ENCODE assay signal across 9 mouse cellular contexts in genomic region chr19:16598653-16599297, GRCm38 (mm10).
DNase-seq lines count a peak whose midpoint lies in the region; ATAC-seq and TF ChIP-seq lines count a peak whose summit lies in the region.
"Had no signal": no experiment of that assay in that cellular context is flagged by ENCODE, and none has a peak within 500 bp of the region (broad histone marks: within the 10 kb centered on the region; RNA-seq: fewer than 3 reads in every experiment).

No protein-coding gene starts in this region.

- H3K4me1 ChIP-seq in kidney, embryonic 14.5 days (ENCODE audit: control insufficient read depth, insufficient read depth, low read length), result peaks cover 7% of the 10 kb centered on the region; the same call in 1 of the 2 replicates
- H3K4me1 ChIP-seq in forebrain, embryonic 12.5 days, result peaks cover 7% of the 10 kb centered on the region
- peaks cover 13% of the 10 kb centered on the region for H3K4me1 ChIP-seq in intestine, embryonic 14.5 days (replicated peaks; ENCODE audit: control insufficient read depth, insufficient read depth, low read length)
- no peaks in the 10 kb centered on the region for H3K4me1 ChIP-seq in midbrain, postnatal 0 days (ENCODE audit: insufficient read depth, low read length)
- H3K4me1 ChIP-seq: liver, embryonic 15.5 days had no signal

- peak; percentile 90 for ATAC-seq in kidney, embryonic 14.5 days (ENCODE audit: low FRiP score, low TSS enrichment)
- peak; percentile 73 for ATAC-seq in forebrain, embryonic 12.5 days (ENCODE audit: low FRiP score)
- peak; percentile 76 for ATAC-seq in intestine, embryonic 14.5 days (replicated peaks; ENCODE audit: low FRiP score, low TSS enrichment, low read depth)
- peak; percentile 35 for ATAC-seq in midbrain, postnatal 0 days (ENCODE audit: low FRiP score)

- H3K4me2 ChIP-seq in kidney, embryonic 14.5 days (replicated peaks; ENCODE audit: low read depth, low read length), result peak overlapping the region; percentile 19; the same call in 1 of the 2 replicates
- H3K4me2 ChIP-seq in forebrain, embryonic 12.5 days, result no peak overlapping the region
- peak overlapping the region; percentile 5; the same call in 1 of the 2 replicates for H3K4me2 ChIP-seq in intestine, embryonic 14.5 days (ENCODE audit: low read length)
- H3K4me2 ChIP-seq in midbrain, postnatal 0 days (ENCODE audit: low read depth, low read length, poor library complexity, severe bottlenecking), result 0 out of 2 replicates have a peak overlapping the region, but pooled peaks have one; percentile 9
- H3K4me2 ChIP-seq: liver, embryonic 15.5 days had no signal

- no peak for DNase-seq in kidney, adult 9 months
- no peak for DNase-seq in intestine, embryonic 14.5 days (ENCODE audit: low spot score)
- DNase-seq in midbrain, postnatal 0 days (ENCODE audit: low spot score), result peak; percentile 24
- no peak for DNase-seq in cerebellum, postnatal 36 days
- DNase-seq in layer of hippocampus, postnatal 25 days (ENCODE audit: extremely low spot score in 1 of 2, low spot score in 1 of 2), result no peak
- no peak for DNase-seq in layer of hippocampus, adult 18-20 months (ENCODE audit: low spot score in 2 of 2)

- H3K9me3 ChIP-seq in kidney, embryonic 14.5 days (ENCODE audit: control insufficient read depth, low read length), result no peaks in the 10 kb centered on the region
- H3K9me3 ChIP-seq in forebrain, embryonic 12.5 days, result no peaks in the 10 kb centered on the region
- no peaks in the 10 kb centered on the region for H3K9me3 ChIP-seq in intestine, embryonic 14.5 days (ENCODE audit: control insufficient read depth, low read length)
- no peaks in the 10 kb centered on the region for H3K9me3 ChIP-seq in midbrain, postnatal 0 days (ENCODE audit: low read length)
- H3K9me3 ChIP-seq: liver, embryonic 15.5 days had no signal

- TF ChIP-seq CTCF in midbrain, postnatal 0 days (IDR thresholded peaks at IDR 0.05), result no peak

- H3K9ac ChIP-seq in kidney, embryonic 14.5 days (ENCODE audit: low read depth, low read length), result no peak overlapping the region
- H3K9ac ChIP-seq in forebrain, embryonic 12.5 days, result no peak overlapping the region
- H3K9ac ChIP-seq in intestine, embryonic 14.5 days (ENCODE audit: low read length), result no peak overlapping the region
- H3K9ac ChIP-seq in midbrain, postnatal 0 days (replicated peaks; ENCODE audit: low read length, poor library complexity, severe bottlenecking), result no peak overlapping the region
- H3K9ac ChIP-seq: liver, embryonic 15.5 days had no signal

- no peak overlapping the region for H3K4me3 ChIP-seq in kidney, embryonic 14.5 days (ENCODE audit: low read length)
- H3K4me3 ChIP-seq in forebrain, embryonic 12.5 days (replicated peaks), result no peak overlapping the region
- no peak overlapping the region for H3K4me3 ChIP-seq in intestine, embryonic 14.5 days (ENCODE audit: low read depth, low read length)
- H3K4me3 ChIP-seq in midbrain, postnatal 0 days (ENCODE audit: low read depth, low read length), result no peak overlapping the region
- H3K4me3 ChIP-seq: liver, embryonic 15.5 days had no signal

- no peak overlapping the region for H3K27ac ChIP-seq in kidney, embryonic 14.5 days (ENCODE audit: low read depth, low read length)
- no peak overlapping the region for H3K27ac ChIP-seq in forebrain, embryonic 12.5 days
- H3K27ac ChIP-seq in intestine, embryonic 14.5 days (ENCODE audit: low read depth), result peak overlapping the region; percentile 38; the same call in 1 of the 2 replicates
- no peak overlapping the region for H3K27ac ChIP-seq in midbrain, postnatal 0 days (ENCODE audit: low read depth, low read length)
- H3K27ac ChIP-seq: liver, embryonic 15.5 days had no signal

- no peaks in the 10 kb centered on the region for H3K27me3 ChIP-seq in kidney, embryonic 14.5 days (ENCODE audit: control insufficient read depth, insufficient read depth, low read length)
- peaks cover 8% of the 10 kb centered on the region; the same call in 1 of the 2 replicates for H3K27me3 ChIP-seq in forebrain, embryonic 12.5 days
- no peaks in the 10 kb centered on the region for H3K27me3 ChIP-seq in intestine, embryonic 14.5 days (replicated peaks; ENCODE audit: control insufficient read depth, insufficient read depth, low read length)
- H3K27me3 ChIP-seq in midbrain, postnatal 0 days (ENCODE audit: insufficient read depth, low read length), result no peaks in the 10 kb centered on the region
- H3K27me3 ChIP-seq: liver, embryonic 15.5 days had no signal

- WGBS in kidney, embryonic 14.5 days, result 12% methylated on average over 11 of the region's 11 CpGs
- WGBS in forebrain, embryonic 12.5 days, result 53% methylated on average over 11 of the region's 11 CpGs
- 20% methylated on average over 11 of the region's 11 CpGs for WGBS in intestine, embryonic 14.5 days
- WGBS in midbrain, postnatal 0 days, result 55% methylated on average over 11 of the region's 11 CpGs

- no peaks in the 10 kb centered on the region for H3K36me3 ChIP-seq in kidney, embryonic 14.5 days (ENCODE audit: control insufficient read depth, insufficient read depth, low read length)
- no peaks in the 10 kb centered on the region for H3K36me3 ChIP-seq in forebrain, embryonic 12.5 days (replicated peaks)
- no peaks in the 10 kb centered on the region for H3K36me3 ChIP-seq in intestine, embryonic 14.5 days (ENCODE audit: control insufficient read depth, insufficient read depth, low read length)
- no peaks in the 10 kb centered on the region for H3K36me3 ChIP-seq in midbrain, postnatal 0 days (ENCODE audit: insufficient read depth, low read length)
- H3K36me3 ChIP-seq: liver, embryonic 15.5 days had no signal

Comparison
In these comparisons a context has a peak if more than half of its experiments do, and no peak if none do; other contexts are left out.
1. ATAC-seq: peak in every context shown above with its lines; median percentile 90 in kidney, embryonic 14.5 days; 76 in intestine, embryonic 14.5 days; 73 in forebrain, embryonic 12.5 days; 35 in midbrain, postnatal 0 days.